Mouse (Mus musculus) midbrain, postnatal 0 days (tissue): ENCODE measurements around the gene Nckap5. TPM values are rescaled to one million over a fixed set of nuclear protein-coding genes. Genes with fewer than 3 reads are reported as not detected.
A peak's percentile ranks its signal among the peaks of the same experiment; 100 is the strongest.

Experiments used
- ATAC-seq: fragments of 200-750 bp; cut with Nextera tagmentation; 2 replicates; pipeline ENCODE4 v1.8.0; 2017; ENCODE audit warnings: moderate number of reproducible peaks, mild to moderate bottlenecking, moderate TSS enrichment, moderate library complexity; ENCODE audit not compliant: low FRiP score
- DNase-seq: peaks from one replicate; pipeline ENCODE4 v3.0.0-alpha.2; 2015; ENCODE audit warnings: low spot score
- H3K27ac ChIP-seq: fragments of 300-500 bp; sonication (generic); 2 replicates; pipeline ENCODE4 v1.5.1; 2014; ENCODE audit warnings: low read depth, mild to moderate bottlenecking, low read length, mixed read lengths
- H3K27me3 ChIP-seq: fragments of 300-500 bp; sonication (generic); 2 replicates; pipeline ENCODE4 v1.6.1; 2014; ENCODE audit warnings: low read length, control low read depth, mixed read lengths; ENCODE audit not compliant: insufficient read depth
- H3K36me3 ChIP-seq: fragments of 300-500 bp; sonication (generic); 2 replicates; pipeline ENCODE4 v1.6.1; 2014; ENCODE audit warnings: low read length, control low read depth, mixed read lengths; ENCODE audit not compliant: insufficient read depth
- H3K4me1 ChIP-seq: fragments of 300-500 bp; sonication (generic); 2 replicates; pipeline ENCODE4 v1.6.1; 2014; ENCODE audit warnings: mild to moderate bottlenecking, control low read depth, antibody characterized with exemption, low read length, mixed read lengths; ENCODE audit not compliant: insufficient read depth
- H3K4me2 ChIP-seq: fragments of 300-500 bp; sonication (generic); 2 replicates; pipeline ENCODE4 v1.6.1; 2014; ENCODE audit warnings: low read depth, mild to moderate bottlenecking, low read length, mixed read lengths; ENCODE audit not compliant: poor library complexity, severe bottlenecking
- H3K4me3 ChIP-seq: fragments of 300-500 bp; sonication (generic); 2 replicates; pipeline ENCODE4 v1.5.1; 2014; ENCODE audit warnings: low read depth, mild to moderate bottlenecking, low read length, moderate library complexity
- H3K9ac ChIP-seq: fragments of 300-500 bp; sonication (generic); replicated peaks from 2 replicates; pipeline ENCODE4 v1.6.1; 2014; ENCODE audit warnings: mild to moderate bottlenecking, low read length, moderate library complexity, mixed read lengths; ENCODE audit not compliant: poor library complexity, severe bottlenecking
- H3K9me3 ChIP-seq: fragments of 300-500 bp; sonication (generic); 2 replicates; pipeline ENCODE4 v1.6.1; 2016; ENCODE audit warnings: low read length, control low read depth
- CTCF ChIP-seq: IDR thresholded peaks from 2 replicates; pipeline ENCODE4 v1.5.1; 2016; ENCODE audit warnings: antibody characterized with exemption, mild to moderate bottlenecking
- WGBS: fragments of 180-500 bp; shearing (Covaris S2); extraction: QIAGEN DNeasy Blood & Tissue Kit; methylation state at CpG from one replicate; pipeline ENCODE4 v1.1.7; 2014; 5-methylcytosine and 5-hydroxymethylcytosine counted together
- polyA plus RNA-seq: library from polyadenylated mRNA; unstranded; fragments of >200 nt; fragmentation: Nextera tagmentation; extraction: Ambion mirVana; gene quantifications from 2 replicates; pipeline ENCODE4 v1.2.1, GENCODE M21; 2015
- total RNA-seq: library from RNA; depleted of rRNA; stranded (reverse); fragments of >200 nt; gene quantifications from 2 replicates; pipeline ENCODE4 v1.2.3, GENCODE M21; 2014

The Nckap5 gene
- total and polyA plus RNA-seq, 2 experiments from 2014 or later = 6.3 to 8.7 TPM

GRCm38 (mm10) chr1:126443890-126444289 is 386.7 kb downstream of the Nckap5 start:
- no peak overlapping the region for H3K27ac ChIP-seq
- no peak overlapping the region for H3K9ac ChIP-seq
- no peaks in the 10 kb centered on the region for H3K36me3 ChIP-seq
- no peak overlapping the region for H3K4me2 ChIP-seq
- H3K27me3 ChIP-seq = no peaks in the 10 kb centered on the region
- no peak for TF ChIP-seq CTCF
- WGBS = 48% methylated on average over 2 of the region's 2 CpGs
- H3K4me3 ChIP-seq = no peak overlapping the region
- no peak for DNase-seq
- H3K9me3 ChIP-seq = no peaks in the 10 kb centered on the region
- no peak for ATAC-seq
- H3K4me1 ChIP-seq = no peaks in the 10 kb centered on the region

GRCm38 (mm10) chr1:126442723-126443122 is 387.9 kb downstream of the Nckap5 start:
- H3K36me3 ChIP-seq = no peaks in the 10 kb centered on the region
- H3K4me2 ChIP-seq = no peak overlapping the region
- H3K27me3 ChIP-seq = no peaks in the 10 kb centered on the region
- no peaks in the 10 kb centered on the region for H3K4me1 ChIP-seq
- DNase-seq (no peak), ATAC-seq (no peak)
- no peak overlapping the region for H3K9ac ChIP-seq
- 96% methylated on average over 1 of the region's 1 CpGs for WGBS
- no peak for TF ChIP-seq CTCF
- no peak overlapping the region for H3K27ac ChIP-seq
- H3K4me3 ChIP-seq = no peak overlapping the region
- no peaks in the 10 kb centered on the region for H3K9me3 ChIP-seq

GRCm38 (mm10) chr1:126438000-126438572 is 392.5 kb downstream of the Nckap5 start:
- no peak for TF ChIP-seq CTCF
- 68% methylated on average over 6 of the region's 6 CpGs for WGBS
- Histone ChIP-seq H3K36me3 (no peaks in the 10 kb centered on the region), H3K9me3 (no peaks in the 10 kb centered on the region), H3K9ac (no peak overlapping the region), H3K4me2 (no peak overlapping the region), H3K4me3 (no peak overlapping the region), H3K4me1 (no peaks in the 10 kb centered on the region), H3K27me3 (no peaks in the 10 kb centered on the region), H3K27ac (no peak overlapping the region)
- ATAC-seq (no peak), DNase-seq (no peak)

GRCm38 (mm10) chr1:126436937-126437667 is 393.5 kb downstream of the Nckap5 start:
- Histone ChIP-seq H3K4me1 (no peaks in the 10 kb centered on the region), H3K36me3 (no peaks in the 10 kb centered on the region), H3K4me2 (no peak overlapping the region), H3K27me3 (no peaks in the 10 kb centered on the region), H3K4me3 (no peak overlapping the region), H3K9me3 (no peaks in the 10 kb centered on the region), H3K27ac (no peak overlapping the region), H3K9ac (no peak overlapping the region)
- no peak for ATAC-seq
- no peak for TF ChIP-seq CTCF
- no peak for DNase-seq
- 63% methylated on average over 9 of the region's 9 CpGs for WGBS

DNA sequence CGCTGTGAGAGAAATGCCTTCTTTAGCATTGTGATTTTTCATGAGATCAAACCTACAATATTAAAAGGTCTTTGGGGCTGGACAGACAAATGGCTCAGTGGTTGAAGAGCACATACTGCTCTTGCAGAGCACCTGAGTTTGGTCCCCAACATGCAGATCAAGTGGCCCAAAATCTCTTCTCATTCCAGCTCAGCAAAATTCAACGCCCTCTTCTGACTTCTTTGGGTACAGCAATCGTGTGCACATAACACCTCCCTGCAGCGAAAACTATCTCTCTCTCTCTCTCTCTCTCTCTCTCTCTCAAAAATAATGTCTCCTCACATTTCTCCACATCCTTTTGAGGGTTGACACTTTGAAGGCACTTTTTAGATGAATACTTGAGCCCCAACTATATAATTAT is 398.3 kb downstream of the Nckap5 start:
- ATAC-seq (no peak), DNase-seq (no peak)
- WGBS = 95% methylated on average over 4 of the region's 4 CpGs
- no peak overlapping the region for H3K27ac ChIP-seq
- no peak overlapping the region for H3K4me3 ChIP-seq
- no peaks in the 10 kb centered on the region for H3K9me3 ChIP-seq
- H3K4me1 ChIP-seq = 0 out of 2 replicates have a peak, but pooled peaks cover 3% of the 10 kb centered on the region
- H3K36me3 ChIP-seq = no peaks in the 10 kb centered on the region
- no peaks in the 10 kb centered on the region for H3K27me3 ChIP-seq
- no peak overlapping the region for H3K4me2 ChIP-seq
- TF ChIP-seq CTCF = peak; percentile 57
- H3K9ac ChIP-seq = no peak overlapping the region

- Histone ChIP-seq H3K36me3 (no peaks in the 10 kb centered on the region), H3K4me1 (0 out of 2 replicates have a peak, but pooled peaks cover 3% of the 10 kb centered on the region), H3K9ac (no peak overlapping the region), H3K27me3 (no peaks in the 10 kb centered on the region), H3K9me3 (no peaks in the 10 kb centered on the region), H3K4me2 (0 out of 2 replicates have a peak overlapping the region, but pooled peaks have one; percentile 22), H3K4me3 (no peak overlapping the region), H3K27ac (no peak overlapping the region)
- ATAC-seq (peak; percentile 62), DNase-seq (peak; percentile 91)
- TF ChIP-seq CTCF = peak; percentile 86
- 17% methylated on average over 5 of the region's 5 CpGs for WGBS
Observed at GRCm38 (mm10) chr1:126431594-126431993, 399.0 kb downstream of the Nckap5 start.
